Mouse (Mus musculus) MEL (cell line): ENCODE data around the gene Nr2f1. TPM values are rescaled to one million over a fixed set of nuclear protein-coding genes. Genes with fewer than 3 reads are reported as not detected.

Source experiments
- DNase-seq: peaks from one replicate; pipeline ENCODE4 v3.0.0; 2011; ENCODE audit warnings: low read depth, low spot score
- H3K27ac ChIP-seq: 2 replicates; pipeline ENCODE4 v1.5.1; 2012; ENCODE audit warnings: low read depth, mild to moderate bottlenecking, control low read depth, low read length, moderate library complexity; ENCODE audit not compliant: control insufficient read depth
- H3K27me3 ChIP-seq, 2 experiments: fragments of 150-350 bp in 1 of 2; sonication (generic) in 1 of 2; 2 replicates each; pipeline ENCODE4 v1.6.1; 2012; ENCODE audit warnings: low read length in 2 of 2, mild to moderate bottlenecking in 2 of 2, improper control_type of control experiment in 1 of 2, moderate library complexity in 1 of 2; ENCODE audit not compliant: insufficient read depth in 2 of 2, control insufficient read depth in 1 of 2
- H3K36me3 ChIP-seq, 2 experiments: 2 replicates each; pipeline ENCODE4 v1.6.1; 2012 to 2014; ENCODE audit warnings: low read length in 2 of 2, improper control_type of control experiment in 1 of 2, inconsistent platforms in 1 of 2, mild to moderate bottlenecking in 1 of 2; ENCODE audit not compliant: insufficient read depth in 2 of 2, control insufficient read depth in 1 of 2
- H3K4me1 ChIP-seq, 2 experiments: fragments of 150-350 bp in 1 of 2; sonication (generic) in 1 of 2; 2 replicates each; pipeline ENCODE4 v1.6.1; 2012; ENCODE audit warnings: low read length in 2 of 2, improper control_type of control experiment in 1 of 2, mild to moderate bottlenecking in 1 of 2; ENCODE audit not compliant: insufficient read depth in 2 of 2, control insufficient read depth in 1 of 2
- H3K4me3 ChIP-seq, 2 experiments: fragments of 150-350 bp in 1 of 2; sonication (generic) in 1 of 2; 2 replicates each; pipeline ENCODE4 v1.5.1; 2012; ENCODE audit warnings: low read depth in 2 of 2, low read length in 2 of 2, mild to moderate bottlenecking in 2 of 2, moderate library complexity in 2 of 2, control low read depth in 1 of 2, improper control_type of control experiment in 1 of 2; ENCODE audit not compliant: control insufficient read depth in 1 of 2, insufficient read depth in 1 of 2
- H3K79me2 ChIP-seq: 2 replicates; pipeline ENCODE4 v1.6.1; 2012; ENCODE audit warnings: mild to moderate bottlenecking, low read length, moderate library complexity; ENCODE audit not compliant: control insufficient read depth, poor library complexity, insufficient read depth
- H3K9ac ChIP-seq: 2 replicates; pipeline ENCODE4 v1.6.1; 2012; ENCODE audit warnings: low read depth, mild to moderate bottlenecking, control low read depth, low read length, moderate library complexity; ENCODE audit not compliant: control insufficient read depth, poor library complexity, severe bottlenecking
- H3K9me3 ChIP-seq: fragments of 150-350 bp; sonication (generic); replicated peaks from 2 replicates; pipeline ENCODE4 v1.6.1; 2012; ENCODE audit warnings: mild to moderate bottlenecking, low read length, improper control_type of control experiment, moderate library complexity; ENCODE audit not compliant: insufficient read depth
- CHD1 ChIP-seq: IDR thresholded peaks from 2 replicates; pipeline ENCODE4 v1.6.1; 2012; ENCODE audit warnings: low read depth, mild to moderate bottlenecking, inconsistent platforms, low read length, improper control_type of control experiment
- CTCF ChIP-seq, 3 experiments: IDR thresholded peaks in 2 of 3; conservative IDR thresholded peaks in 1 of 3; 2 replicates each; pipeline ENCODE4 v1.5.1; 2011 to 2012; ENCODE audit warnings: low read length in 3 of 3, low read depth in 2 of 3, mild to moderate bottlenecking in 2 of 3, improper control_type of control experiment in 1 of 3, inconsistent platforms in 1 of 3, mixed read lengths in 1 of 3, moderate library complexity in 1 of 3; ENCODE audit not compliant: control insufficient read depth in 1 of 3, insufficient read depth in 1 of 3, poor library complexity in 1 of 3, severe bottlenecking in 1 of 3
- ELF1 ChIP-seq: IDR thresholded peaks from 2 replicates; pipeline ENCODE4 v1.6.1; 2014; ENCODE audit warnings: low read depth, mild to moderate bottlenecking, inconsistent platforms, low read length, improper control_type of control experiment, moderate library complexity
- HCFC1 ChIP-seq: IDR thresholded peaks from 2 replicates; pipeline ENCODE4 v1.6.1; 2012; ENCODE audit warnings: low read depth, mild to moderate bottlenecking, inconsistent platforms, low read length, improper control_type of control experiment, moderate library complexity
- MAFK ChIP-seq: IDR thresholded peaks from 2 replicates; pipeline ENCODE4 v1.6.1; 2011; ENCODE audit warnings: low read depth, mild to moderate bottlenecking, low read length, improper control_type of control experiment, borderline replicate concordance
- MAZ ChIP-seq: IDR thresholded peaks from 2 replicates; pipeline ENCODE4 v1.6.1; 2012; ENCODE audit warnings: low read depth, mild to moderate bottlenecking, inconsistent platforms, low read length, improper control_type of control experiment
- MEF2A ChIP-seq: IDR thresholded peaks from 2 replicates; pipeline ENCODE4 v1.6.1; 2014; ENCODE audit warnings: low read depth, mild to moderate bottlenecking, inconsistent platforms, low read length, improper control_type of control experiment; ENCODE audit not compliant: poor library complexity, insufficient replicate concordance, severe bottlenecking; ENCODE audit errors: extremely low read depth
- MXI1 ChIP-seq: IDR thresholded peaks from 2 replicates; pipeline ENCODE4 v1.6.1; 2011; ENCODE audit warnings: mild to moderate bottlenecking, low read depth, low read length, improper control_type of control experiment
- MYB ChIP-seq: IDR thresholded peaks from 2 replicates; pipeline ENCODE4 v1.6.1; 2011; ENCODE audit warnings: mild to moderate bottlenecking, low read depth, low read length, improper control_type of control experiment
- MYC ChIP-seq: IDR thresholded peaks from 2 replicates; pipeline ENCODE4 v1.6.1; 2011; ENCODE audit warnings: low read depth, mild to moderate bottlenecking, low read length, improper control_type of control experiment, moderate library complexity
- NELFE ChIP-seq: IDR thresholded peaks from 2 replicates; pipeline ENCODE4 v1.6.1; 2011; ENCODE audit warnings: low read depth, low read length, improper control_type of control experiment
- NRF1 ChIP-seq: IDR thresholded peaks from 2 replicates; pipeline ENCODE4 v1.6.1; 2014; ENCODE audit warnings: low read depth, mild to moderate bottlenecking, inconsistent platforms, low read length, improper control_type of control experiment, moderate library complexity; ENCODE audit not compliant: poor library complexity, insufficient read depth, severe bottlenecking
- POLR2A ChIP-seq, 2 experiments: IDR thresholded peaks; 2 replicates each; pipeline ENCODE4 v1.6.1; 2011 to 2012; ENCODE audit warnings: low read length in 2 of 2, mild to moderate bottlenecking in 2 of 2, control low read depth in 1 of 2, improper control_type of control experiment in 1 of 2, low read depth in 1 of 2, moderate library complexity in 1 of 2; ENCODE audit not compliant: control insufficient read depth in 1 of 2, insufficient read depth in 1 of 2, poor library complexity in 1 of 2
- POLR2AphosphoS5 ChIP-seq: IDR thresholded peaks from 2 replicates; pipeline ENCODE4 v1.6.1; 2012; ENCODE audit warnings: low read depth, borderline replicate concordance, mild to moderate bottlenecking, inconsistent platforms, low read length, moderate library complexity, mixed read lengths
- SMC3 ChIP-seq: IDR thresholded peaks from 2 replicates; pipeline ENCODE4 v1.6.1; 2011; ENCODE audit warnings: low read depth, low read length, improper control_type of control experiment
- TAL1 ChIP-seq: IDR thresholded peaks from 2 replicates; pipeline ENCODE4 v1.6.1; 2012; ENCODE audit warnings: mild to moderate bottlenecking, inconsistent platforms, low read length, moderate library complexity, mixed read lengths
- TBP ChIP-seq: IDR thresholded peaks from 2 replicates; pipeline ENCODE4 v1.8.0; 2011; ENCODE audit warnings: low read depth, low read length, improper control_type of control experiment
- UBTF ChIP-seq: IDR thresholded peaks from 2 replicates; pipeline ENCODE4 v1.6.1; 2012; ENCODE audit warnings: low read depth, mild to moderate bottlenecking, inconsistent platforms, low read length, improper control_type of control experiment, moderate library complexity, borderline replicate concordance; ENCODE audit not compliant: insufficient read depth
- USF2 ChIP-seq, 2 experiments: IDR thresholded peaks; 2 replicates each; pipeline ENCODE4 v1.6.1; 2011 to 2012; ENCODE audit warnings: improper control_type of control experiment in 2 of 2, low read length in 2 of 2, borderline replicate concordance in 1 of 2, inconsistent platforms in 1 of 2, low read depth in 1 of 2, mild to moderate bottlenecking in 1 of 2; ENCODE audit not compliant: insufficient read depth in 1 of 2
- ZC3H11A ChIP-seq: IDR thresholded peaks from 2 replicates; pipeline ENCODE4 v1.6.1; 2012; ENCODE audit warnings: low read depth, mild to moderate bottlenecking, inconsistent platforms, low read length, improper control_type of control experiment
- ZKSCAN1 ChIP-seq: IDR thresholded peaks from 2 replicates; pipeline ENCODE4 v1.6.1; 2012; ENCODE audit warnings: low read depth, mild to moderate bottlenecking, inconsistent platforms, low read length, improper control_type of control experiment, moderate library complexity
- ZMIZ1 ChIP-seq: IDR thresholded peaks from 2 replicates; pipeline ENCODE4 v1.6.1; 2012; ENCODE audit warnings: low read depth, mild to moderate bottlenecking, inconsistent platforms, low read length, improper control_type of control experiment, moderate library complexity
- polyA plus RNA-seq, 2 experiments: library from polyadenylated mRNA; stranded (reverse) in 1 of 2; unstranded in 1 of 2; fragments of >175 nt in 1 of 2; fragments of >200 nt in 1 of 2; gene quantifications; 2 replicates each; pipeline versions ENCODE4 v1.2.1 to v1.2.4; 2012; ENCODE audit warnings: low replicate concordance in 2 of 2, low read depth in 1 of 2; ENCODE audit not compliant: insufficient read length in 2 of 2, insufficient read depth in 1 of 2, missing spikeins in 1 of 2
- total RNA-seq: library from RNA; depleted of rRNA; stranded (reverse); fragments of 300-350 nt; gene quantifications from 2 replicates; pipeline ENCODE4 v1.2.3, GENCODE M21; 2012

Gene Nr2f1
- total and polyA plus RNA-seq, 3 experiments: 9.9 to 27.1 TPM; not detected in 1

GRCm38 (mm10) chr13:78203348-78204061 lies 3.9 kb upstream of the Nr2f1 start:
- Histone ChIP-seq H3K4me3 (peak overlapping the region; percentile 79 to 90), H3K9me3 (no peaks in the 10 kb centered on the region), H3K79me2 (peaks cover 16% of the 10 kb centered on the region), H3K9ac (peak overlapping the region; percentile 90), H3K27me3 (no peaks in the 10 kb centered on the region), H3K4me1 (peaks cover 3 to 10% of the 10 kb centered on the region in 2 experiments; a peak in 3 of 4 replicates), H3K36me3 (peaks cover 0 to 18% of the 10 kb centered on the region in 2 experiments; a peak in 2 of 4 replicates), H3K27ac (peak overlapping the region; percentile 84)
- peak; percentile 20; the same call in 1 of the 2 replicates for TF ChIP-seq TBP
- no peak for TF ChIP-seq ZC3H11A
- no peak for TF ChIP-seq ZKSCAN1
- TF ChIP-seq MEF2A: no peak
- peak; percentile 73; the same call in 1 of the 2 replicates for TF ChIP-seq MAZ
- no peak for TF ChIP-seq ELF1
- TF ChIP-seq CTCF (IDR thresholded peaks at IDR 0.05 in 2 of 3, conservative IDR thresholded peaks at IDR 0.05 in 1 of 3; ENCODE audit: control insufficient read depth in 1 of 3, insufficient read depth in 1 of 3, low read depth in 2 of 3, low read length in 3 of 3, poor library complexity in 1 of 3, severe bottlenecking in 1 of 3): peak in 1 of 3 experiments; percentile 3; a peak in 1 of 6 replicates
- TF ChIP-seq NELFE: 0 out of 2 replicates have a peak, but pooled peaks have one; percentile 7
- TF ChIP-seq POLR2AphosphoS5: no peak
- no peak for TF ChIP-seq USF2 (IDR thresholded peaks at IDR 0.05; ENCODE audit: borderline replicate concordance in 1 of 2, insufficient read depth in 1 of 2, low read depth in 1 of 2, low read length in 2 of 2)
- peak; percentile 36; the same call in 1 of the 2 replicates for TF ChIP-seq NRF1
- TF ChIP-seq POLR2A (IDR thresholded peaks at IDR 0.05; ENCODE audit: control insufficient read depth in 1 of 2, insufficient read depth in 1 of 2, low read depth in 1 of 2, low read length in 2 of 2, poor library complexity in 1 of 2): peak in 1 of 2 experiments; percentile 47; a peak in 2 of 4 replicates
- TF ChIP-seq UBTF: 0 out of 2 replicates have a peak, but pooled peaks have one; percentile 2
- no peak for TF ChIP-seq SMC3
- 0 out of 2 replicates have a peak, but pooled peaks have one; percentile 27 for TF ChIP-seq CHD1
- TF ChIP-seq MAFK: no peak
- TF ChIP-seq ZMIZ1: no peak
- 0 out of 2 replicates have a peak, but pooled peaks have one; percentile 29 for TF ChIP-seq MYC
- peak; percentile 25; the same call in 1 of the 2 replicates for TF ChIP-seq HCFC1
- no peak for TF ChIP-seq TAL1
- no peak for TF ChIP-seq MXI1
- TF ChIP-seq MYB: no peak
- peak; percentile 83 for DNase-seq
